In genomic region chr8:83992488-83992887, GRCm38 (mm10) we compare ENCODE assay signal across 21 mouse cellular contexts. TPM values are rescaled to one million over a fixed set of nuclear protein-coding genes. Genes with fewer than 3 reads are reported as not detected.
"Had no signal": no experiment of that assay in that cellular context is flagged by ENCODE, and none has a peak within 500 bp of the region (broad histone marks: within the 10 kb centered on the region; RNA-seq: fewer than 3 reads in every experiment).

No protein-coding gene starts in this region.

- H3K4me1 ChIP-seq: stomach, embryonic 15.5 days had no signal

- H3K27ac ChIP-seq: intestine, embryonic 15.5 days; kidney, postnatal 0 days; layer of hippocampus, adult 2 months; left cerebral cortex, adult 2 months; limb, embryonic 10.5 days; midbrain, embryonic 15.5 days; neural tube, embryonic 12.5 days; stomach, embryonic 15.5 days had no signal

- H3K9ac ChIP-seq: intestine, embryonic 15.5 days; midbrain, embryonic 15.5 days; neural tube, embryonic 12.5 days; stomach, embryonic 15.5 days had no signal

- DNase-seq: kidney, adult 2 months; kidney, postnatal 4 days; lung, adult 2 months; lung, postnatal 36 days; retina, postnatal 1 day; right cerebral cortex, postnatal 4 days; spleen, adult 18-20 months; thymus, postnatal 4 days had no signal

- H3K27me3 ChIP-seq: intestine, embryonic 15.5 days; midbrain, embryonic 15.5 days; neural tube, embryonic 12.5 days; stomach, embryonic 15.5 days had no signal

- H3K9me3 ChIP-seq: intestine, embryonic 15.5 days; limb, embryonic 10.5 days; midbrain, embryonic 15.5 days; neural tube, embryonic 12.5 days; stomach, embryonic 15.5 days had no signal

- ATAC-seq: intestine, embryonic 15.5 days; lung, postnatal 0 days; midbrain, embryonic 15.5 days had no signal

- H3K4me3 ChIP-seq: intestine, embryonic 15.5 days; layer of hippocampus, adult 2 months; left cerebral cortex, adult 2 months; limb, embryonic 10.5 days; midbrain, embryonic 15.5 days; neural tube, embryonic 12.5 days; stomach, embryonic 15.5 days had no signal

- H3K4me2 ChIP-seq: intestine, embryonic 15.5 days; midbrain, embryonic 11.5 days; midbrain, embryonic 15.5 days; neural tube, embryonic 12.5 days; stomach, embryonic 15.5 days had no signal

RNA-seq across cellular contexts. Expression of gene 1700067K01Rik, which starts 8.8 kb away (rescaled TPM):
- total RNA-seq: megakaryocyte, adult 5-6 weeks; monocyte, adult 5-6 weeks had no signal

RNA-seq across cellular contexts. Expression of gene 2210011C24Rik, which starts 19.5 kb away (rescaled TPM):
- total RNA-seq: megakaryocyte, adult 5-6 weeks; monocyte, adult 5-6 weeks; neutrophil, adult 5-6 weeks had no signal
- polyA plus RNA-seq: limb, embryonic 10.5 days; midbrain, embryonic 11.5 days; neural tube, embryonic 12.5 days had no signal

RNA-seq across cellular contexts. Expression of gene Palm3, which starts 28.8 kb away (rescaled TPM):
- total RNA-seq: megakaryocyte, adult 5-6 weeks had no signal
